Mouse (Mus musculus) R1 (cell line): Measurements from ENCODE around the gene Dcps.

ENCODE experiments used
- DNase-seq: peaks from one replicate; pipeline ENCODE4 v3.0.0-alpha.2; 2018; ENCODE audit warnings: low read depth, low spot score

Gene Dcps

DNA sequence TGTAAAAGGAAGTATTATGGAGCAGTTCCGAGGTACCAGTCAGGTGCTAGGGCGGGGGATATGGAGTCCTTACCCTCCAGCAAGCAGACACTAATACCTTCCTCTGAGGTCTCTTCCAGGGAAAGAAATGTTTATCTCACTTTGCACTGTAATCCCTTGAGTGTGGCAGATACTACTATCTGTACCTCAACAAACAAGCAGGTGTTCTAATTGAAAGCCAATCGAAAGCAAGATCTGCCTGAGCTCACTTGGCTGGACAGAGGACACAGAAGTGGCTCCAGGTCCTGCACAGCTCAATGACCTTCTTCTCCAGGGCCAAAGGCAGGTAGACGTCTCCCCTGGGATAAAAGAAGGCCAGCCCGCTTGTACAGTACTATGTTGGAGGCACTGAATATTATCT is 65.8 kb downstream of the Dcps start:
- no peak for DNase-seq

- DNase-seq, result no peak
These were observed 66.9 kb downstream of the Dcps start for GRCm38 (mm10) chr9:35108916-35109315.

DNA sequence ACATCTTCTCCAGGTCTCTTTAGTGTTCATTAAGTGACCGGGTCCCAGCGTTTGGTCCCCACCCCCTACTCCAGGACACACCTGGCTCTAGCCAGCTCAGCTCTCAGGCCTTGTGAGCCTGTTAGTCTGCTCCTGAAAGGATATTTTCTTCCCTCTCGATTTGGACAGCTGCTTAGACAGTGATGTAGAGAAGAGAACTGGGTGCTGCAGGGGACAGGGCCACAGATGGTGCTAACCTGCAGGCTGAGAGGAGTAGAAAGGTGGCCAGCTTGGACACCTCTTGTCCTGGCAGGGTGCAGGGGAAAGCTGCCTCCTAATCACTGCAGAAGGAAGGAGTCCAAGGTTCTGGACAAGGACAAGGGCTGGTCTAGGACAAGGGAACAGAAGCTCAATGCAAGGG is 67.8 kb downstream of the Dcps start:
- no peak for DNase-seq

- DNase-seq, result no peak
These were observed 68.5 kb downstream of the Dcps start for GRCm38 (mm10) chr9:35107396-35107795.

GRCm38 (mm10) chr9:35105884-35106880 is 69.7 kb downstream of the Dcps start:
- DNase-seq, result no peak

DNA sequence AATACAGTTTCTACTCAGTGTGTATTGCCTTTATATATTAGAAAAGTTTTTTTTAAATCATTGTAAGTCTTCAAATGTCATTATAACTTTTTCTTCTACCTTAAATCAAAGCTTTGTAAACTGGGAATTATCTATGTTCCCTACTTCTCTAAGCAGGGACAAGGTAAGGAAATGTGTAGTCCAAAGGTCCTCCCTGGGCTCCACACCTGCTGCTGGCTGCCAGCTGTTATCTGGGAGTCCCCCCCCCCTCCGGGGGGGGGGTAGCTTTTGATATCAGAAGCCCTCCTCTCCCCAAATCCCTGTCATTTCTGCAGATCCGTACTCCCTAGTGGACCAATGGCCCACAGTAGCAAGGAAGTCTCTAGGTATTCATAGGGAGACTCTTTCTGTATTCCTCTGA is 70.4 kb downstream of the Dcps start:
- no peak for DNase-seq

DNA sequence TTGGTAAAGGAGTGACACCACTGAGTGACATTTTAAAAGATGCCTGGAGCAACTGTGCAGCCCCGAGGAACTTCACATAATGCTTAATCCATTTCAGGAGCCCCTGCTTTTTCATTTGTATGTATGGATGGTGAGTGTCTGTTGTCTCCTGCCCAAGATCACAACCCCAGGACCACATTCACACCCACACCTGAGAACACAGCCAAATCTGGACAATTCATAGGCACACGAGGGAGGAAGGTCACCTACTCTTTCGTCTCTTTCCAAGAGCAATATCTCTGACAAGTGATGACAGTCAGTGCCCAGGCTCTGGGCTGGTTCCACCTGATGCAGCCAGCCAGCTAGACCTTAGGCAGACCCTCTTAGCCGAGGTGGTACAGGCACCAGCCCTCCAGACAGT is 71.2 kb downstream of the Dcps start:
- no peak for DNase-seq

DNA sequence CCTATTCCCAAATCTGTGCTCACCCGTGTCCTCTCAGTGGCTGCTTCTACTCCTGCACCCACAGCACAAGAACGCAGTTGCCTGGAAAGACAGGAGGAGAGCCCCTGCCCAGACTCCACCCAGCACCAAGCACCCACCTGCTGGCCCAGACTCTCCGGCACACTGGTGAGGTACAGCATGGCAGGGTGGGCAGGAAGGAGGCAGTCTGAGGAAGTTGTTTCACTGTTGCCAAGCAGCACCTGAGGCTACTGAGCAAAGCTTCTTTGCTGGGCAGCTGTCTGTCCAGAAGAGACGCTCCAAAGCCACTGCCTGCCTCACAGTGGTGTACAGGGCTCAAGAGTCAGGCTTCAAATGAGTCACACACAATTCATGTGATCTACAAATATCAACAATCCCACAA is 77.1 kb downstream of the Dcps start:
- DNase-seq, result no peak

- no peak for DNase-seq
These were observed 78.0 kb downstream of the Dcps start for GRCm38 (mm10) chr9:35097901-35098300.

- no peak for DNase-seq
These were observed 80.1 kb downstream of the Dcps start for GRCm38 (mm10) chr9:35095726-35096125.

- DNase-seq, result no peak
These were observed 82.5 kb downstream of the Dcps start for GRCm38 (mm10) chr9:35093350-35093749.

DNA sequence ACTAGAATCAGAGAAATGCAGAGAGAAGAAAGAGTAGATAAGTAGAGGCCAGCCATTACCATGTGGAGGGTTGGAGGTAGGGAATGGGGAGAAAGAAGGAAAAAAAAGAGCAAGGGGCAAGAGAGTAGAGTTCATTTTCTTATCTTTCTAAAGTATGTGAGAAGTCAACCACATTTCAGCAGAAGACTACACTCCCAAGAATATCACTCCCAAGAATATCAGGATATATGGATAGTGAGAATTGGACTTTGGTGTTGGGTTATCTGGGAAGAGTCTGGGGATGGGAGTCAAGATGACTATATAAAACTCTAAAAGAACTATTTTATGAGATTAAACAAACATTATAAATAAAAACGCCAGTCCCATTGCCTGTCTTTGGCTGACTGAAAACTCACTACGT is 83.0 kb downstream of the Dcps start:
- no peak for DNase-seq
